Mouse (Mus musculus): ENCODE measurements around the gene Cldn10.

DNA sequence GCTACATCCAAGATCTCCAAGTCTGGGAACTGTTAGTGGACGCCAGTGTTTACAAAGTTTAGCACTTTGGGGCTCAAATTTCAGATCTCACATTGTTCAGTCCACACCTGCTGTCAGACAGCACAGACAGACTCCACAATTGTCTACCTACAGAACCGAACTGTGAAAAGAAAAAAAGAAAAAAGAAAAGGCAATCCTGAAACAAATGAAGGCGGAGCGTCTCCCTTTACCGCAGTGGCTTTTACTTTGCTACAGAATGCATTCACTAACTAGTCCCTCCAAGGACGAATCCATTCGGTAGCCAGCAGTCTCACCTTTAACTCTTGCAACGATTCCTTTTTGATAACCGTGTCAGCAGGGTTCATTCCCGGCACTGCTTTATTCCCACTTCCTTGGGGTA is 93.0 kb downstream of the Cldn10 start:
- TF ChIP-seq CTCF (IDR thresholded peaks at IDR 0.05) (no peak), EP300 (IDR thresholded peaks at IDR 0.05; ENCODE audit: insufficient read depth, low read depth, low read length) (no peak), POLR2A (IDR thresholded peaks at IDR 0.05; ENCODE audit: insufficient read depth, low read depth, low read length) (no peak)

Data from heart, adult 2 months (tissue).